Mouse (Mus musculus) C2C12 (cell line): ENCODE measurements at regions not wholly inside any gene's neighbourhood (a gene's known extent, or its start where the extent isn't known, plus 50 kb on each side); places are given as distances from the start of the nearest gene placed in this dataset.

Experiments used
- CEBPB ChIP-seq: IDR thresholded peaks from one replicate; pipeline ENCODE4 v1.6.1; 2011; ENCODE audit warnings: low read depth, mild to moderate bottlenecking, control low read depth, moderate library complexity
- CTCF ChIP-seq: IDR thresholded peaks from one replicate; pipeline ENCODE4 v1.5.1; 2011; ENCODE audit not compliant: control insufficient read depth, insufficient read depth, insufficient read length
- FOSL1 ChIP-seq: IDR thresholded peaks from one replicate; pipeline ENCODE4 v1.8.0; 2011; ENCODE audit warnings: mild to moderate bottlenecking, low read length; ENCODE audit not compliant: poor library complexity, insufficient read depth, severe bottlenecking
- MAX ChIP-seq: IDR thresholded peaks from one replicate; pipeline ENCODE4 v1.6.1; 2011; ENCODE audit warnings: mild to moderate bottlenecking, control low read depth
- MYOD1 ChIP-seq: IDR thresholded peaks from one replicate; pipeline ENCODE4 v1.6.1; 2011; ENCODE audit warnings: low read depth; ENCODE audit not compliant: control insufficient read depth, insufficient read length
- MYOG ChIP-seq: IDR thresholded peaks from one replicate; pipeline ENCODE4 v1.6.1; 2011; ENCODE audit not compliant: control insufficient read depth, insufficient read length; ENCODE audit errors: extremely low read depth
- USF1 ChIP-seq: IDR thresholded peaks from one replicate; pipeline ENCODE4 v1.6.1; 2011; ENCODE audit warnings: low read depth, mild to moderate bottlenecking, control low read depth, moderate library complexity

GRCm38 (mm10) chr17:89465883-89466282 lies 265.4 kb upstream of the Fshr start:
- TF ChIP-seq CTCF = no peak
- no peak for TF ChIP-seq USF1
- no peak for TF ChIP-seq CEBPB
- TF ChIP-seq MAX = no peak
- TF ChIP-seq FOSL1 = no peak
- no peak for TF ChIP-seq MYOG
- TF ChIP-seq MYOD1 = no peak
